Mouse (Mus musculus) embryonic facial prominence, embryonic 13.5 days (tissue): Measurements from ENCODE around the gene Prl8a1. TPM values are rescaled to one million over a fixed set of nuclear protein-coding genes. Genes with fewer than 3 reads are reported as not detected.

Source experiments
- ATAC-seq: fragments of 200-750 bp; cut with Nextera tagmentation; 2 replicates; pipeline ENCODE4 v1.8.0; 2017; ENCODE audit warnings: low read depth; ENCODE audit not compliant: insufficient number of reproducible peaks, insufficient read depth, low FRiP score, low TSS enrichment
- H3K27ac ChIP-seq: fragments of 300-500 bp; sonication (generic); 2 replicates; pipeline ENCODE4 v1.5.1; 2015; ENCODE audit warnings: moderate library complexity, mild to moderate bottlenecking, inconsistent platforms
- H3K27me3 ChIP-seq: fragments of 300-500 bp; sonication (generic); 2 replicates; pipeline ENCODE4 v1.6.1; 2015; ENCODE audit warnings: mild to moderate bottlenecking, inconsistent platforms
- H3K36me3 ChIP-seq: fragments of 300-500 bp; sonication (generic); 2 replicates; pipeline ENCODE4 v1.6.1; 2015; ENCODE audit warnings: mild to moderate bottlenecking, inconsistent platforms
- H3K4me1 ChIP-seq: fragments of 300-500 bp; sonication (generic); 2 replicates; pipeline ENCODE4 v1.6.1; 2015; ENCODE audit warnings: inconsistent platforms
- H3K4me2 ChIP-seq: fragments of 300-500 bp; sonication (generic); 2 replicates; pipeline ENCODE4 v1.6.1; 2015; ENCODE audit warnings: moderate library complexity, mild to moderate bottlenecking, inconsistent platforms
- H3K4me3 ChIP-seq: fragments of 300-500 bp; sonication (generic); 2 replicates; pipeline ENCODE4 v1.5.1; 2015; ENCODE audit warnings: mild to moderate bottlenecking, inconsistent platforms
- H3K9ac ChIP-seq: fragments of 300-500 bp; sonication (generic); 2 replicates; pipeline ENCODE4 v1.6.1; 2015; ENCODE audit warnings: mild to moderate bottlenecking, inconsistent platforms
- H3K9me3 ChIP-seq: fragments of 300-500 bp; sonication (generic); 2 replicates; pipeline ENCODE4 v1.6.1; 2016; ENCODE audit warnings: inconsistent platforms
- WGBS: fragments of 180-500 bp; shearing (Covaris S2); methylation state at CpG from one replicate; pipeline ENCODE4 v1.1.7; 2015; ENCODE audit warnings: mixed read lengths; 5-methylcytosine and 5-hydroxymethylcytosine counted together
- polyA plus RNA-seq: library from polyadenylated mRNA; unstranded; fragments of >200 nt; fragmentation: Nextera tagmentation; extraction: Ambion mirVana; gene quantifications from 2 replicates; pipeline ENCODE4 v1.2.1, GENCODE M21; 2015

Gene Prl8a1
- polyA plus RNA-seq: not detected in 2 replicates

- Histone ChIP-seq H3K36me3 (no peaks in the 10 kb centered on the region), H3K4me3 (no peak within 1 kb of the TSS), H3K9me3 (no peaks in the 10 kb centered on the region), H3K9ac (no peak within 1 kb of the TSS), H3K27ac (no peak within 1 kb of the TSS), H3K4me1 (no peaks in the 10 kb centered on the region), H3K4me2 (no peak within 1 kb of the TSS), H3K27me3 (no peaks in the 10 kb centered on the region)
- 76% methylated on average over 2 of the region's 2 CpGs for WGBS
- ATAC-seq: no peak
Observed at GRCm38 (mm10) chr13:27582071-27582470, at the start of gene Prl8a1. Prl8a1 (minus strand) TSS chr13:27582171.

- H3K4me1 ChIP-seq: no peaks in the 10 kb centered on the region
- no peak within 1 kb of the TSS for H3K4me3 ChIP-seq
- H3K27ac ChIP-seq: no peak within 1 kb of the TSS
- no peaks in the 10 kb centered on the region for H3K27me3 ChIP-seq
- H3K9me3 ChIP-seq: no peaks in the 10 kb centered on the region
- ATAC-seq: no peak
- H3K9ac ChIP-seq: no peak within 1 kb of the TSS
- no peaks in the 10 kb centered on the region for H3K36me3 ChIP-seq
- no peak within 1 kb of the TSS for H3K4me2 ChIP-seq
- 76% methylated on average over 4 of the region's 4 CpGs for WGBS
Observed at GRCm38 (mm10) chr13:27610482-27610881, 28.5 kb upstream of the Prl8a1 start, which contains the start of gene Prl7b1. Prl7b1 (minus strand) TSS chr13:27610582.

- no peaks in the 10 kb centered on the region for H3K36me3 ChIP-seq
- H3K9ac ChIP-seq: no peak within 1 kb of the TSS
- ATAC-seq: no peak
- H3K9me3 ChIP-seq: no peaks in the 10 kb centered on the region
- 58% methylated on average over 2 of the region's 2 CpGs for WGBS
- no peak within 1 kb of the TSS for H3K4me2 ChIP-seq
- H3K27me3 ChIP-seq: no peaks in the 10 kb centered on the region
- H3K27ac ChIP-seq: no peak within 1 kb of the TSS
- H3K4me1 ChIP-seq: no peaks in the 10 kb centered on the region
- H3K4me3 ChIP-seq: no peak within 1 kb of the TSS
Observed at GRCm38 (mm10) chr13:27564506-27564905, 17.5 kb downstream of the Prl8a1 start, which contains the start of gene Prl8a9. Prl8a9 (minus strand) TSS chr13:27564606.

- Histone ChIP-seq H3K4me2 (no peak overlapping the region), H3K4me1 (no peaks in the 10 kb centered on the region), H3K9ac (no peak overlapping the region), H3K36me3 (no peaks in the 10 kb centered on the region), H3K27me3 (no peaks in the 10 kb centered on the region), H3K27ac (no peak overlapping the region), H3K9me3 (no peaks in the 10 kb centered on the region), H3K4me3 (no peak overlapping the region)
- no peak for ATAC-seq
Observed at GRCm38 (mm10) chr13:27553336-27553735, 28.6 kb downstream of the Prl8a1 start.

Other genes with a start within 250 kb of the Prl8a1 start
- not detected in 2 replicates for gene Prl8a2, start 236.5 kb downstream of the Prl8a1 start, polyA plus RNA-seq
- gene Prl2b1, start 191.3 kb downstream of the Prl8a1 start, polyA plus RNA-seq: not detected in 2 replicates
- gene Prl8a6, start 143.5 kb downstream of the Prl8a1 start, polyA plus RNA-seq: not detected in 2 replicates
- not detected in 2 replicates for gene Prl8a8, start 69.0 kb downstream of the Prl8a1 start, polyA plus RNA-seq
- gene Prl8a9, start 17.6 kb downstream of the Prl8a1 start, polyA plus RNA-seq: not detected in 2 replicates
- not detected in 2 replicates for gene Prl7b1, start 28.4 kb upstream of the Prl8a1 start, polyA plus RNA-seq
- gene Prl7a1, start 60.3 kb upstream of the Prl8a1 start, polyA plus RNA-seq: not detected in 2 replicates
- not detected in 2 replicates for gene Prl7a2, start 85.9 kb upstream of the Prl8a1 start, polyA plus RNA-seq
- gene Prl7d1, start 134.6 kb upstream of the Prl8a1 start, polyA plus RNA-seq: not detected in 2 replicates
- gene Prl7c1, start 198.6 kb upstream of the Prl8a1 start, polyA plus RNA-seq: not detected in 2 replicates
- gene Prl2a1, start 219.5 kb upstream of the Prl8a1 start, polyA plus RNA-seq: not detected in 2 replicates